Mouse (Mus musculus) small intestine, adult 2 months (tissue): ENCODE measurements around the gene Pex7.
A peak's percentile ranks its signal among the peaks of the same experiment; 100 is the strongest.

Experiments used
- CTCF ChIP-seq: fragments of 200-500 bp; IDR thresholded peaks from 2 replicates; pipeline ENCODE4 v1.5.1; 2012; ENCODE audit warnings: low read depth, mild to moderate bottlenecking, control low read depth, inconsistent platforms, low read length, moderate library complexity, mixed read lengths; ENCODE audit not compliant: insufficient replicate concordance, insufficient read length; ENCODE audit errors: extremely low read depth
- POLR2A ChIP-seq: fragments of 200-500 bp; IDR thresholded peaks from 2 replicates; pipeline ENCODE4 v1.6.1; 2012; ENCODE audit warnings: low read depth, mild to moderate bottlenecking, control low read depth, inconsistent platforms, low read length, moderate library complexity

DNA sequence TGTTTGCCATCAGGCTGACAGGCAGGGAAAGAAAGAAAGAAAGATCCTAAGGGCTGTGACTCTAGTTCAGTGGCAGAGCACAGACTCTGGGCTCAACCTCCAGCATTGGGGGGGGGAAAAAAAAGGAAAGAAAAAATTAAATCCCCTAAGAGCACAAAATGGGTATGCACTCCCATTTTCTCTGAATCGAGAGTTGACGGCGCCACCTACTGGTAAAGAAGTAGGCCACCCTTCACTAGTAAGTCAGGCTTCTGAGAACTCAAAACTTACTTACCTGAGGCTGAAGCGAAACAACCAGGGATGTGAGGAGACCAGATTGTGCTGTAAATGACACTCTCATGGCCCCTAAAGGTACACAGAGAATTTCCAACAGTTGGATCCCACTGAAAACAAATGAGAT lies 13.5 kb downstream of the Pex7 start:
- TF ChIP-seq CTCF = peak; percentile 45; the same call in 1 of the 2 replicates
- no peak for TF ChIP-seq POLR2A
